In genomic region chr6:53654361-53654824, GRCm38 (mm10) we compare ENCODE assay signal across 8 mouse cellular contexts.
DNase-seq lines count a peak whose midpoint lies in the region; ATAC-seq and TF ChIP-seq lines count a peak whose summit lies in the region.
"Had no signal": no experiment of that assay in that cellular context is flagged by ENCODE, and none has a peak within 500 bp of the region (broad histone marks: within the 10 kb centered on the region; RNA-seq: fewer than 3 reads in every experiment).

No protein-coding gene starts in this region.

- H3K27me3 ChIP-seq in hindbrain, embryonic 12.5 days = no peaks in the 10 kb centered on the region
- no peaks in the 10 kb centered on the region for H3K27me3 ChIP-seq in hindbrain, embryonic 14.5 days (ENCODE audit: control insufficient read depth, insufficient read depth, low read length)
- H3K27me3 ChIP-seq in C2C12 (ENCODE audit: control insufficient read depth, insufficient read depth, insufficient read length) = no peaks in the 10 kb centered on the region

- no peak overlapping the region for H3ac ChIP-seq in C2C12 (ENCODE audit: control insufficient read depth, insufficient read length, low read depth)

- 61% methylated on average over 12 of the region's 12 CpGs for WGBS in hindbrain, embryonic 12.5 days
- 61% methylated on average over 12 of the region's 12 CpGs for WGBS in hindbrain, embryonic 14.5 days

- DNase-seq in hindbrain, embryonic 14.5 days (ENCODE audit: low spot score) = no peak
- peak; percentile 68 for DNase-seq in brain, embryonic 14.5 days (ENCODE audit: low read depth)
- DNase-seq in kidney, postnatal 4 days = peak; percentile 28 to 41

- H3K27ac ChIP-seq in hindbrain, embryonic 12.5 days = peak overlapping the region; percentile 4; the same call in 1 of the 2 replicates
- H3K27ac ChIP-seq in hindbrain, embryonic 14.5 days = no peak overlapping the region
- H3K27ac ChIP-seq: liver, embryonic 14.5 days had no signal

- no peak overlapping the region for H3K4me3 ChIP-seq in hindbrain, embryonic 12.5 days
- no peak overlapping the region for H3K4me3 ChIP-seq in hindbrain, embryonic 14.5 days (replicated peaks; ENCODE audit: low read length)
- no peak overlapping the region for H3K4me3 ChIP-seq in C2C12 (ENCODE audit: insufficient read depth, poor library complexity, severe bottlenecking)

- no peak for TF ChIP-seq CTCF in C2C12 (IDR thresholded peaks at IDR 0.05; ENCODE audit: control insufficient read depth, insufficient read depth, insufficient read length)
- TF ChIP-seq CTCF in brain, embryonic 14.5 days (IDR thresholded peaks at IDR 0.05; ENCODE audit: borderline replicate concordance, extremely low read depth, insufficient read depth, insufficient read length) = no peak

- H3K36me3 ChIP-seq in hindbrain, embryonic 12.5 days = no peaks in the 10 kb centered on the region
- H3K36me3 ChIP-seq in hindbrain, embryonic 14.5 days (replicated peaks; ENCODE audit: control insufficient read depth, insufficient read depth) = no peaks in the 10 kb centered on the region
- H3K36me3 ChIP-seq in C2C12 (ENCODE audit: control insufficient read depth, insufficient read depth) = no peaks in the 10 kb centered on the region

- no peak for ATAC-seq in hindbrain, embryonic 12.5 days (ENCODE audit: low FRiP score)
- no peak for ATAC-seq in hindbrain, embryonic 14.5 days (ENCODE audit: low FRiP score)
- ATAC-seq in monocyte, adult 5-6 weeks (replicated peaks; ENCODE audit: insufficient number of reproducible peaks, low FRiP score, low TSS enrichment, poor library complexity, severe bottlenecking) = no peak
- ATAC-seq in erythroblast, adult 5-6 weeks (replicated peaks; ENCODE audit: low FRiP score, poor library complexity, severe bottlenecking) = no peak

- no peak for TF ChIP-seq POLR2A in brain, embryonic 14.5 days (IDR thresholded peaks at IDR 0.05; ENCODE audit: borderline replicate concordance, extremely low read depth, insufficient read depth, insufficient read length, poor library complexity, severe bottlenecking)

- H3K79me3 ChIP-seq in C2C12 (ENCODE audit: low read depth) = no peaks in the 10 kb centered on the region

- H3K4me1 ChIP-seq in hindbrain, embryonic 12.5 days = peaks cover 21% of the 10 kb centered on the region
- H3K4me1 ChIP-seq in hindbrain, embryonic 14.5 days (replicated peaks; ENCODE audit: control insufficient read depth, insufficient read depth, low read length) = peaks cover 3% of the 10 kb centered on the region; the same call in 1 of the 2 replicates

- H3K9ac ChIP-seq in hindbrain, embryonic 12.5 days = no peak overlapping the region
- H3K9ac ChIP-seq in hindbrain, embryonic 14.5 days = no peak overlapping the region
- H3K9ac ChIP-seq: liver, embryonic 14.5 days had no signal

- no peaks in the 10 kb centered on the region for H3K9me3 ChIP-seq in hindbrain, embryonic 12.5 days (replicated peaks)
- no peaks in the 10 kb centered on the region for H3K9me3 ChIP-seq in hindbrain, embryonic 14.5 days (ENCODE audit: control insufficient read depth, low read length)

- H3K79me2 ChIP-seq in C2C12 (ENCODE audit: control insufficient read depth, insufficient read depth) = no peaks in the 10 kb centered on the region

- H3K4me2 ChIP-seq in hindbrain, embryonic 12.5 days (replicated peaks) = no peak overlapping the region
- H3K4me2 ChIP-seq in hindbrain, embryonic 14.5 days (replicated peaks) = no peak overlapping the region

TF ChIP-seq in C2C12, 6 proteins besides CTCF, POLR2A, EP300 and RAD21:
- TF ChIP-seq CEBPB (IDR thresholded peaks at IDR 0.05; ENCODE audit: low read depth) = no peak
- TF ChIP-seq MYOD1 (IDR thresholded peaks at IDR 0.05; ENCODE audit: control insufficient read depth, insufficient read length, low read depth) = peak; percentile 88
